14 mouse cellular contexts compared by ENCODE assay signal in genomic region chr10:96691319-96691870, GRCm38 (mm10).
DNase-seq lines count a peak whose midpoint lies in the region; ATAC-seq and TF ChIP-seq lines count a peak whose summit lies in the region.
"Had no signal": no experiment of that assay in that cellular context is flagged by ENCODE, and none has a peak within 500 bp of the region (broad histone marks: within the 10 kb centered on the region; RNA-seq: fewer than 3 reads in every experiment).

No protein-coding gene starts in this region.

- ATAC-seq in stomach, postnatal 0 days (ENCODE audit: low FRiP score, low TSS enrichment), result peak; percentile 50; the same call in 1 of the 2 replicates

- peak overlapping the region; percentile 48 for H3K27ac ChIP-seq in spleen, adult 2 months (ENCODE audit: insufficient read depth, low read length)
- H3K27ac ChIP-seq in stomach, postnatal 0 days (replicated peaks), result 0 out of 2 replicates have a peak overlapping the region, but pooled peaks have one; percentile 41
- no peak overlapping the region for H3K27ac ChIP-seq in gastrocnemius, adult 2 months
- H3K27ac ChIP-seq: forebrain, embryonic 13.5 days; hindbrain, embryonic 15.5 days; midbrain, embryonic 12.5 days had no signal

- no peak for TF ChIP-seq CTCF in spleen, adult 2 months (IDR thresholded peaks at IDR 0.05; ENCODE audit: extremely low read depth, insufficient read depth, insufficient read length, insufficient replicate concordance)
- TF ChIP-seq CTCF in stomach, postnatal 0 days (IDR thresholded peaks at IDR 0.05; ENCODE audit: low read depth), result no peak
- TF ChIP-seq CTCF in gastrocnemius, adult 2 months (IDR thresholded peaks at IDR 0.05), result no peak

- TF ChIP-seq EP300 in stomach, postnatal 0 days (optimal IDR thresholded peaks at IDR 0.05), result no peak

- 89% methylated on average over 6 of the region's 6 CpGs for WGBS in spleen, adult 2 months
- WGBS in stomach, postnatal 0 days, result 54% methylated on average over 6 of the region's 6 CpGs

- peak; percentile 10 to 32 for DNase-seq in adrenal gland, adult (ENCODE audit: inconsistent age in 2 of 2, low spot score in 1 of 2)
- DNase-seq in adrenal gland, postnatal 25 days, result no peak
- DNase-seq in kidney, postnatal 10 days, result peak; percentile 15
- DNase-seq in kidney, postnatal 14 days, result no peak
- no peak for DNase-seq in spleen, adult 2 months (ENCODE audit: low read depth in 1 of 2, low spot score in 2 of 2)
- no peak for DNase-seq in spleen, postnatal 4 days (ENCODE audit: low spot score in 2 of 2)
- no peak for DNase-seq in stomach, postnatal 0 days (ENCODE audit: low spot score)
- DNase-seq in gastrocnemius, adult 2 months, result no peak
- DNase-seq: cerebellum, adult 18-20 months; gastrocnemius, postnatal 10 days had no signal

- intact Hi-C loops in gastrocnemius, adult 2 months (cut with DNase I), result no loop called here

- H3K4me3 ChIP-seq in spleen, adult 2 months (ENCODE audit: extremely low read depth, insufficient read depth, insufficient read length), result no peak overlapping the region
- H3K4me3 ChIP-seq in stomach, postnatal 0 days (ENCODE audit: low read depth, low read length), result no peak overlapping the region
- no peak overlapping the region for H3K4me3 ChIP-seq in gastrocnemius, adult 2 months
- H3K4me3 ChIP-seq: forebrain, embryonic 13.5 days; heart, embryonic 12.5 days; hindbrain, embryonic 15.5 days; midbrain, embryonic 12.5 days had no signal

- TF ChIP-seq POLR2A in spleen, adult 2 months (IDR thresholded peaks at IDR 0.05; ENCODE audit: low read depth, low read length), result no peak

- H3K27me3 ChIP-seq in spleen, adult 2 months (ENCODE audit: control insufficient read depth, insufficient read depth, low read length), result no peaks in the 10 kb centered on the region
- H3K27me3 ChIP-seq in stomach, postnatal 0 days (ENCODE audit: control insufficient read depth, insufficient read depth, low read length), result no peaks in the 10 kb centered on the region
- H3K27me3 ChIP-seq: forebrain, embryonic 13.5 days; heart, embryonic 12.5 days; hindbrain, embryonic 15.5 days; midbrain, embryonic 12.5 days had no signal

- H3K4me2 ChIP-seq in stomach, postnatal 0 days (replicated peaks; ENCODE audit: low read depth), result no peak overlapping the region
- H3K4me2 ChIP-seq: forebrain, embryonic 13.5 days; heart, embryonic 12.5 days; hindbrain, embryonic 15.5 days; midbrain, embryonic 12.5 days had no signal

- H3K36me3 ChIP-seq in spleen, adult 2 months (ENCODE audit: control insufficient read depth, insufficient read depth, low read length), result no peaks in the 10 kb centered on the region
- no peaks in the 10 kb centered on the region for H3K36me3 ChIP-seq in stomach, postnatal 0 days (ENCODE audit: control insufficient read depth, insufficient read depth, low read length)
- H3K36me3 ChIP-seq: heart, embryonic 12.5 days; hindbrain, embryonic 15.5 days; midbrain, embryonic 12.5 days had no signal

- H3K9me3 ChIP-seq in stomach, postnatal 0 days (ENCODE audit: control insufficient read depth, low read length), result no peaks in the 10 kb centered on the region
- H3K9me3 ChIP-seq: forebrain, embryonic 13.5 days; heart, embryonic 12.5 days; hindbrain, embryonic 15.5 days; midbrain, embryonic 12.5 days had no signal

- H3K9ac ChIP-seq in stomach, postnatal 0 days (ENCODE audit: low read length), result no peak overlapping the region
- H3K9ac ChIP-seq: forebrain, embryonic 13.5 days; heart, embryonic 12.5 days; hindbrain, embryonic 15.5 days; midbrain, embryonic 12.5 days had no signal

- no peaks in the 10 kb centered on the region; the same call in 1 of the 2 replicates for H3K4me1 ChIP-seq in spleen, adult 2 months (ENCODE audit: control insufficient read depth, insufficient read depth, insufficient read length)
- no peaks in the 10 kb centered on the region for H3K4me1 ChIP-seq in stomach, postnatal 0 days (replicated peaks; ENCODE audit: control insufficient read depth, insufficient read depth)
- H3K4me1 ChIP-seq: midbrain, embryonic 12.5 days had no signal

Comparison
In these comparisons a context has a peak if more than half of its experiments do, and no peak if none do; other contexts are left out.
1. DNase-seq: peak in adrenal gland, adult (2 of 2) and kidney, postnatal 10 days (single experiment); none in adrenal gland, postnatal 25 days (single experiment), kidney, postnatal 14 days (single experiment), spleen, adult 2 months (0 of 2), spleen, postnatal 4 days (0 of 2), stomach, postnatal 0 days (single experiment) and gastrocnemius, adult 2 months (single experiment).